In the genomic region with DNA sequence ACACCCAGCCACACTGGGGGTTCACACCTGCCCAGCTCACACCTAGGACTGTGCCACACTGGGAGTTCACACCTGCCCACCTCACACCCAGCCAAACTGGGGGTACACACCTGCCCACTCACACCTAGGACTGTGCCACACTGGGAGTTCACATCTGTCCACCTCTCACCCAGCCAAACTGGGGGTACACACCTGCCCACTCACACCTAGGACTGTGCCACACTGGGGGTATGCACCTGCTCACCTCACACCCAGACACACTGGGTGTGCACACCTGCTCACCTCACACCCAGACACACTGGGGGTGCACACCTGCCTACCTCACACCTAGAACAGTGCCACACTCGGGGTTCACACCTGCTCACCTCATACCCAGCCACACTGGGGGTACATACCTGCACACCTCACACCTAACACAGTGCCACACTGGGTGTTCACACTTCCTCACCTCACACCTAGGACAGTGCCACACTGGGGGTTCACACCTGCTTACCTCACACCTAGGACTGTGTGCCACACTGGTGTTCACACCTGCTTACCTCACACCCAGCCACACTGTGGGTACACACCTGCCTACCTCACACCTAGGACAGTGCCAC, we compare ENCODE assay signal across 18 mouse cellular contexts. TPM values are rescaled to one million over a fixed set of nuclear protein-coding genes. Genes with fewer than 3 reads are reported as not detected.
DNase-seq lines count a peak whose midpoint lies in the region; ATAC-seq and TF ChIP-seq lines count a peak whose summit lies in the region.
"Had no signal": no experiment of that assay in that cellular context is flagged by ENCODE, and none has a peak within 500 bp of the region (broad histone marks: within the 10 kb centered on the region; RNA-seq: fewer than 3 reads in every experiment).

No protein-coding gene starts in this region.

- WGBS in heart, embryonic 15.5 days = 46% methylated on average over 1 of the region's 1 CpGs
- WGBS in heart, embryonic 11.5 days (ENCODE audit: insufficient replicate concordance) = 56% methylated on average over 1 of the region's 1 CpGs
- 56% methylated on average over 1 of the region's 1 CpGs for whole genome bisulfite sequencing in limb, embryonic 15.5 days
- WGBS in stomach, postnatal 0 days = 73% methylated on average over 1 of the region's 1 CpGs

- no peak overlapping the region for H3K9ac ChIP-seq in heart, embryonic 15.5 days
- no peak overlapping the region for H3K9ac ChIP-seq in heart, embryonic 11.5 days (ENCODE audit: low read depth, low read length)
- H3K9ac ChIP-seq in limb, embryonic 15.5 days = no peak overlapping the region
- no peak overlapping the region for H3K9ac ChIP-seq in stomach, postnatal 0 days (ENCODE audit: low read length)
- H3K9ac ChIP-seq: neural tube, embryonic 12.5 days had no signal

- H3K4me1 ChIP-seq in heart, embryonic 15.5 days (replicated peaks) = no peaks in the 10 kb centered on the region
- H3K4me1 ChIP-seq in heart, embryonic 11.5 days (ENCODE audit: control insufficient read depth, insufficient read depth, low read length) = no peaks in the 10 kb centered on the region
- H3K4me1 ChIP-seq in megakaryocyte, embryonic 14.5 days = peaks cover 5% of the 10 kb centered on the region; the same call in 1 of the 2 replicates
- H3K4me1 ChIP-seq in limb, embryonic 15.5 days = 0 out of 2 replicates have a peak, but pooled peaks cover 4% of the 10 kb centered on the region
- H3K4me1 ChIP-seq in stomach, postnatal 0 days (replicated peaks; ENCODE audit: control insufficient read depth, insufficient read depth) = no peaks in the 10 kb centered on the region
- H3K4me1 ChIP-seq: neural tube, embryonic 12.5 days had no signal

- H3K27me3 ChIP-seq in heart, embryonic 15.5 days = peaks cover 12% of the 10 kb centered on the region; the same call in 1 of the 2 replicates
- peaks cover 2% of the 10 kb centered on the region; the same call in 1 of the 2 replicates for H3K27me3 ChIP-seq in heart, embryonic 11.5 days (ENCODE audit: control insufficient read depth, insufficient read depth, low read length)
- peaks cover 81% of the 10 kb centered on the region for H3K27me3 ChIP-seq in megakaryocyte, embryonic 14.5 days (replicated peaks)
- H3K27me3 ChIP-seq in limb, embryonic 15.5 days = no peaks in the 10 kb centered on the region
- no peaks in the 10 kb centered on the region for H3K27me3 ChIP-seq in stomach, postnatal 0 days (ENCODE audit: control insufficient read depth, insufficient read depth, low read length)
- H3K27me3 ChIP-seq: neural tube, embryonic 12.5 days had no signal

- H3K4me2 ChIP-seq in heart, embryonic 15.5 days = no peak overlapping the region
- H3K4me2 ChIP-seq in heart, embryonic 11.5 days = no peak overlapping the region
- no peak overlapping the region for H3K4me2 ChIP-seq in limb, embryonic 15.5 days
- H3K4me2 ChIP-seq in stomach, postnatal 0 days (replicated peaks; ENCODE audit: low read depth) = no peak overlapping the region
- H3K4me2 ChIP-seq: neural tube, embryonic 12.5 days had no signal

- H3K9me3 ChIP-seq in heart, embryonic 15.5 days (replicated peaks) = no peaks in the 10 kb centered on the region
- 0 out of 2 replicates have a peak, but pooled peaks cover 2% of the 10 kb centered on the region for H3K9me3 ChIP-seq in heart, embryonic 11.5 days (replicated peaks; ENCODE audit: control insufficient read depth, low read length)
- peaks cover 21% of the 10 kb centered on the region for H3K9me3 ChIP-seq in megakaryocyte, embryonic 14.5 days
- H3K9me3 ChIP-seq in limb, embryonic 15.5 days = no peaks in the 10 kb centered on the region
- H3K9me3 ChIP-seq in stomach, postnatal 0 days (ENCODE audit: control insufficient read depth, low read length) = no peaks in the 10 kb centered on the region
- H3K9me3 ChIP-seq: neural tube, embryonic 12.5 days had no signal

- TF ChIP-seq CTCF in stomach, postnatal 0 days (IDR thresholded peaks at IDR 0.05; ENCODE audit: low read depth) = no peak

- no peak for TF ChIP-seq EP300 in stomach, postnatal 0 days (optimal IDR thresholded peaks at IDR 0.05)

- no peaks in the 10 kb centered on the region for H3K36me3 ChIP-seq in heart, embryonic 15.5 days
- no peaks in the 10 kb centered on the region for H3K36me3 ChIP-seq in heart, embryonic 11.5 days (ENCODE audit: control insufficient read depth, insufficient read depth, low read length)
- no peaks in the 10 kb centered on the region for H3K36me3 ChIP-seq in megakaryocyte, embryonic 14.5 days (replicated peaks; ENCODE audit: low read length)
- H3K36me3 ChIP-seq in limb, embryonic 15.5 days = no peaks in the 10 kb centered on the region
- H3K36me3 ChIP-seq in stomach, postnatal 0 days (ENCODE audit: control insufficient read depth, insufficient read depth, low read length) = no peaks in the 10 kb centered on the region
- H3K36me3 ChIP-seq: neural tube, embryonic 12.5 days had no signal

- no peak for DNase-seq in stomach, postnatal 0 days (ENCODE audit: low spot score)
- DNase-seq in urinary bladder, postnatal 36 days (ENCODE audit: low spot score in 2 of 2) = no peak
- no peak for DNase-seq in heart, adult 8-10 months (ENCODE audit: low spot score)
- DNase-seq: cerebellum, adult 8-10 months; heart, adult 2 months; kidney, adult 11 months; left cerebral cortex, postnatal 4 days; lung, postnatal 10 days; thymus, postnatal 14 days had no signal

- no peak overlapping the region for H3K4me3 ChIP-seq in heart, embryonic 15.5 days
- H3K4me3 ChIP-seq in heart, embryonic 11.5 days (ENCODE audit: low read depth, low read length) = no peak overlapping the region
- H3K4me3 ChIP-seq in megakaryocyte, embryonic 14.5 days (replicated peaks) = peak overlapping the region; percentile 8
- no peak overlapping the region for H3K4me3 ChIP-seq in limb, embryonic 15.5 days
- H3K4me3 ChIP-seq in stomach, postnatal 0 days (ENCODE audit: low read depth, low read length) = no peak overlapping the region
- H3K4me3 ChIP-seq: heart, adult 2 months; neural tube, embryonic 12.5 days had no signal

- ATAC-seq in heart, embryonic 15.5 days (replicated peaks; ENCODE audit: insufficient number of reproducible peaks, insufficient read depth, low FRiP score, low read depth) = 0 out of 2 replicates have a peak, but pooled peaks have one; percentile 25
- ATAC-seq in heart, embryonic 11.5 days (replicated peaks; ENCODE audit: insufficient number of reproducible peaks, low FRiP score, low TSS enrichment) = no peak; the same call in 1 of the 2 replicates
- ATAC-seq in megakaryocyte, adult 5-6 weeks (ENCODE audit: poor library complexity, severe bottlenecking) = no peak
- ATAC-seq in limb, embryonic 15.5 days (ENCODE audit: insufficient number of reproducible peaks, low FRiP score, low TSS enrichment, low read depth) = peak; percentile 42
- ATAC-seq in stomach, postnatal 0 days (ENCODE audit: low FRiP score, low TSS enrichment) = peak; percentile 51; the same call in 1 of the 2 replicates
- ATAC-seq: activated CD4-positive, CD25-positive, alpha-beta regulatory T cell, adult 4 months had no signal

- H3K27ac ChIP-seq in heart, embryonic 15.5 days = no peak overlapping the region
- no peak overlapping the region for H3K27ac ChIP-seq in heart, embryonic 11.5 days (ENCODE audit: low read depth, low read length)
- no peak overlapping the region for H3K27ac ChIP-seq in limb, embryonic 15.5 days
- no peak overlapping the region for H3K27ac ChIP-seq in stomach, postnatal 0 days (replicated peaks)
- H3K27ac ChIP-seq: heart, adult 2 months; neural tube, embryonic 12.5 days had no signal

RNA-seq across cellular contexts. Expression of a gene that starts 35.3 kb away (rescaled TPM):
- 0.13 and 0.19 TPM in 2 replicates for polyA plus RNA-seq in heart, embryonic 15.5 days (2015; fragmentation: Nextera tagmentation; extraction: Ambion mirVana)
- polyA plus RNA-seq in heart, embryonic 11.5 days (2014; fragmentation: Nextera tagmentation; extraction: Ambion mirVana) = not detected in 2 replicates
- 0.51 TPM in 1 of 2 replicates, not detected in the other for polyA plus RNA-seq in megakaryocyte, embryonic 14.5 days (2012; ENCODE audit: insufficient read depth, low replicate concordance)
- total RNA-seq in megakaryocyte, adult 5-6 weeks (2015) = not detected in 2 replicates
- not detected in 2 replicates for total RNA-seq in megakaryocyte, adult 5-6 weeks (2017)
- polyA plus RNA-seq in limb, embryonic 15.5 days (2015; fragmentation: Nextera tagmentation; extraction: Ambion mirVana) = 0.24 and 0.48 TPM in 2 replicates
- polyA plus RNA-seq in stomach, postnatal 0 days (2015; fragmentation: Nextera tagmentation; extraction: Ambion mirVana) = 0.15 and 0.21 TPM in 2 replicates
- total RNA-seq in heart, adult 8-10 months (2022) = not detected
- total RNA-seq: heart, adult 2 months; MEL had no signal
- polyA plus RNA-seq: activated CD4-positive, CD25-positive, alpha-beta regulatory T cell, adult 4 months; C2C12; neural tube, embryonic 12.5 days had no signal

RNA-seq across cellular contexts. Expression of a gene that starts 35.9 kb away (rescaled TPM):
- 0.33 and 0.43 TPM in 2 replicates for polyA plus RNA-seq in heart, embryonic 15.5 days (2015; fragmentation: Nextera tagmentation; extraction: Ambion mirVana)
- polyA plus RNA-seq in heart, embryonic 11.5 days (2014; fragmentation: Nextera tagmentation; extraction: Ambion mirVana) = 0.17 TPM in 1 of 2 replicates, not detected in the other
- 0.07 and 2.5 TPM in 2 replicates for polyA plus RNA-seq in megakaryocyte, embryonic 14.5 days (2012; ENCODE audit: insufficient read depth, low replicate concordance)
- 0.18 and 1.3 TPM in 2 replicates for total RNA-seq in megakaryocyte, adult 5-6 weeks (2015)
- 0.28 and 0.55 TPM in 2 replicates for total RNA-seq in megakaryocyte, adult 5-6 weeks (2017)
- polyA plus RNA-seq in limb, embryonic 15.5 days (2015; fragmentation: Nextera tagmentation; extraction: Ambion mirVana) = 0.47 and 0.60 TPM in 2 replicates
- polyA plus RNA-seq in stomach, postnatal 0 days (2015; fragmentation: Nextera tagmentation; extraction: Ambion mirVana) = 0.47 and 0.51 TPM in 2 replicates
- total RNA-seq in heart, adult 8-10 months (2022) = 1 to 10 TPM; 1.9 to 3.6 (median 2.1) TPM
- total RNA-seq: MEL had no signal

Comparison
In these comparisons a context has a peak if more than half of its experiments do, and no peak if none do; other contexts are left out.
1. ATAC-seq: peak in heart, embryonic 15.5 days (single experiment), limb, embryonic 15.5 days (single experiment) and stomach, postnatal 0 days (single experiment); none in heart, embryonic 11.5 days (single experiment) and megakaryocyte, adult 5-6 weeks (single experiment).